Mouse (Mus musculus) bone marrow, adult 2 months (tissue): ENCODE measurements around the gene Col28a1. TPM values are rescaled to one million over a fixed set of nuclear protein-coding genes. Genes with fewer than 3 reads are reported as not detected.

ENCODE experiments used
- H3K27ac ChIP-seq: fragments of 200-500 bp; 2 replicates; pipeline ENCODE4 v1.5.1; 2012; ENCODE audit warnings: low read depth, mild to moderate bottlenecking, control low read depth, inconsistent platforms, low read length; ENCODE audit not compliant: control insufficient read depth, poor library complexity, insufficient read depth
- H3K4me1 ChIP-seq: fragments of 200-500 bp; 2 replicates; pipeline ENCODE4 v1.6.1; 2011; ENCODE audit warnings: low read length; ENCODE audit not compliant: control insufficient read depth, insufficient read depth
- H3K4me3 ChIP-seq: fragments of 200-500 bp; replicated peaks from 2 replicates; pipeline ENCODE3; 2011; ENCODE audit warnings: mild to moderate bottlenecking, low read depth, low read length, control low read depth; ENCODE audit not compliant: control insufficient read depth
- CTCF ChIP-seq: fragments of 200-500 bp; IDR thresholded peaks from 2 replicates; pipeline ENCODE4 v1.5.1; 2011; ENCODE audit warnings: low read length, control low read depth; ENCODE audit not compliant: control insufficient read depth, insufficient read depth
- POLR2A ChIP-seq: fragments of 200-500 bp; IDR thresholded peaks from 2 replicates; pipeline ENCODE4 v1.6.1; 2011; ENCODE audit warnings: low read depth, mild to moderate bottlenecking, control low read depth, low read length, borderline replicate concordance; ENCODE audit not compliant: control insufficient read depth
- WGBS: fragments of 180-500 bp; shearing (Covaris S2); methylation state at CpG from one replicate; pipeline ENCODE4 v1.1.7; 2018; 5-methylcytosine and 5-hydroxymethylcytosine counted together
- polyA plus RNA-seq: library from polyadenylated mRNA; stranded (reverse); fragments of >200 nt; gene quantifications from 2 replicates; pipeline ENCODE4 v1.2.4, GENCODE M21; 2011; ENCODE audit warnings: low replicate concordance; ENCODE audit not compliant: missing spikeins, insufficient read depth, insufficient read length

Col28a1 gene
- polyA plus RNA-seq, result not detected in 2 replicates

GRCm38 (mm10) chr6:8192517-8192916, at the start of gene Col28a1:
Col28a1 (minus strand) TSS chr6:8192617.
- no peak within 1 kb of the TSS for H3K4me3 ChIP-seq
- H3K4me1 ChIP-seq, result no peaks in the 10 kb centered on the region
- TF ChIP-seq POLR2A (no peak), CTCF (no peak)
- no peak within 1 kb of the TSS for H3K27ac ChIP-seq

- 85% methylated on average over 3 of the region's 3 CpGs for WGBS
- TF ChIP-seq CTCF (no peak), POLR2A (no peak)
- H3K4me1 ChIP-seq, result no peaks in the 10 kb centered on the region
Measured at GRCm38 (mm10) chr6:8228596-8228995, 36.2 kb upstream of the Col28a1 start.

GRCm38 (mm10) chr6:8227035-8227434, 34.6 kb upstream of the Col28a1 start:
- TF ChIP-seq CTCF (no peak), POLR2A (no peak)
- H3K4me3 ChIP-seq, result no peak overlapping the region
- H3K27ac ChIP-seq, result no peak overlapping the region
- no peaks in the 10 kb centered on the region for H3K4me1 ChIP-seq
- WGBS, result 69% methylated on average over 3 of the region's 3 CpGs

More at GRCm38 (mm10) chr6:8228596-8228995, 36.2 kb upstream of the Col28a1 start:
- H3K27ac ChIP-seq, result no peak overlapping the region
- H3K4me3 ChIP-seq, result no peak overlapping the region

- no peak overlapping the region for H3K27ac ChIP-seq
- WGBS, result 69% methylated on average over 3 of the region's 3 CpGs
- H3K4me1 ChIP-seq, result no peaks in the 10 kb centered on the region; the same call in 1 of the 2 replicates
- H3K4me3 ChIP-seq, result no peak overlapping the region
- TF ChIP-seq CTCF (no peak), POLR2A (no peak)
Measured at GRCm38 (mm10) chr6:8210661-8211060, 18.2 kb upstream of the Col28a1 start.

- Histone ChIP-seq H3K4me1 (no peaks in the 10 kb centered on the region; the same call in 1 of the 2 replicates), H3K4me3 (peak overlapping the region; percentile 64), H3K27ac (no peak overlapping the region)
- WGBS, result 13% methylated on average over 10 of the region's 10 CpGs
- TF ChIP-seq POLR2A, result no peak
Measured at GRCm38 (mm10) chr6:8209866-8210186, 17.4 kb upstream of the Col28a1 start.

GRCm38 (mm10) chr6:8209047-8209865, 16.8 kb upstream of the Col28a1 start, which contains the start of gene Mios:
Mios (plus strand) TSS chr6:8209222.
- H3K27ac ChIP-seq, result peak within 1 kb of the TSS; percentile 91

GRCm38 (mm10) chr6:8189917-8190316, 2.5 kb downstream of the Col28a1 start:
- no peak for TF ChIP-seq POLR2A
- no peak for TF ChIP-seq CTCF
- Histone ChIP-seq H3K4me1 (no peaks in the 10 kb centered on the region), H3K27ac (no peak overlapping the region), H3K4me3 (no peak overlapping the region)
- WGBS, result 71% methylated on average over 3 of the region's 3 CpGs

More at GRCm38 (mm10) chr6:8209047-8209865, 16.8 kb upstream of the Col28a1 start, which contains the start of gene Mios:
- under 1% methylated on average over 90 of the region's 90 CpGs for WGBS
- TF ChIP-seq CTCF (no peak), POLR2A (0 out of 2 replicates have a peak, but pooled peaks have one; percentile 62)
- Histone ChIP-seq H3K4me3 (peak within 1 kb of the TSS; percentile 64), H3K4me1 (no peaks in the 10 kb centered on the region; the same call in 1 of the 2 replicates)

GRCm38 (mm10) chr6:8188599-8189233, 3.7 kb downstream of the Col28a1 start:
- 83% methylated on average over 3 of the region's 3 CpGs for WGBS
- no peak overlapping the region for H3K27ac ChIP-seq
- no peaks in the 10 kb centered on the region for H3K4me1 ChIP-seq
- TF ChIP-seq POLR2A (no peak), CTCF (no peak)
- no peak overlapping the region for H3K4me3 ChIP-seq
